Mouse (Mus musculus) liver, embryonic 16.5 days (tissue): ENCODE results near the gene Sdad1. TPM values are rescaled to one million over a fixed set of nuclear protein-coding genes. Genes with fewer than 3 reads are reported as not detected.

Experiments used
- ATAC-seq: fragments of 200-750 bp; cut with Nextera tagmentation; 2 replicates; pipeline ENCODE4 v1.8.0; 2017; ENCODE audit warnings: low read depth, mild to moderate bottlenecking, moderate number of reproducible peaks, moderate library complexity
- H3K27ac ChIP-seq: fragments of 300-500 bp; sonication (generic); 2 replicates; pipeline ENCODE4 v1.5.1; 2014; ENCODE audit warnings: mild to moderate bottlenecking, low read length
- H3K27me3 ChIP-seq: fragments of 300-500 bp; sonication (generic); 2 replicates; pipeline ENCODE4 v1.6.1; 2014; ENCODE audit warnings: low read depth, low read length, mixed read lengths; ENCODE audit not compliant: control insufficient read depth, insufficient read depth
- H3K36me3 ChIP-seq: fragments of 300-500 bp; sonication (generic); 2 replicates; pipeline ENCODE4 v1.6.1; 2014; ENCODE audit warnings: mild to moderate bottlenecking; ENCODE audit not compliant: control insufficient read depth, insufficient read depth
- H3K4me1 ChIP-seq: fragments of 300-500 bp; sonication (generic); 2 replicates; pipeline ENCODE4 v1.6.1; 2014; ENCODE audit warnings: low read depth, low read length, mixed read lengths; ENCODE audit not compliant: control insufficient read depth
- H3K4me2 ChIP-seq: fragments of 300-500 bp; sonication (generic); 2 replicates; pipeline ENCODE4 v1.6.1; 2014; ENCODE audit warnings: low read depth, low read length, mixed read lengths
- H3K4me3 ChIP-seq: fragments of 300-500 bp; sonication (generic); 2 replicates; pipeline ENCODE4 v1.5.1; 2014; ENCODE audit warnings: low read depth, mild to moderate bottlenecking, low read length
- H3K9ac ChIP-seq: fragments of 300-500 bp; sonication (generic); 2 replicates; pipeline ENCODE4 v1.6.1; 2014; ENCODE audit warnings: low read depth, low read length
- H3K9me3 ChIP-seq: fragments of 300-500 bp; sonication (generic); replicated peaks from 2 replicates; pipeline ENCODE4 v1.6.1; 2016; ENCODE audit warnings: low read length; ENCODE audit not compliant: control insufficient read depth
- WGBS: fragments of 180-500 bp; shearing (Covaris S2); extraction: QIAGEN DNeasy Blood & Tissue Kit; methylation state at CpG from one replicate; pipeline ENCODE4 v1.1.7; 2014; ENCODE audit not compliant: insufficient replicate concordance; 5-methylcytosine and 5-hydroxymethylcytosine counted together
- polyA plus RNA-seq: library from polyadenylated mRNA; unstranded; fragments of >200 nt; fragmentation: Nextera tagmentation; extraction: Ambion mirVana; gene quantifications from 2 replicates; pipeline ENCODE4 v1.2.1, GENCODE M21; 2015

The Sdad1 gene
- polyA plus RNA-seq, 1 experiment from 2014 or later, result 15.0 TPM

GRCm38 (mm10) chr5:92262646-92263045 is 47.6 kb downstream of the Sdad1 start:
- no peaks in the 10 kb centered on the region for H3K36me3 ChIP-seq

GRCm38 (mm10) chr5:92256218-92256617 is 54.1 kb downstream of the Sdad1 start, which contains the start of gene Ppef2:
Ppef2 (minus strand) TSS chr5:92256278.
- Histone ChIP-seq H3K9ac (no peak within 1 kb of the TSS), H3K4me3 (no peak within 1 kb of the TSS), H3K9me3 (no peaks in the 10 kb centered on the region), H3K27ac (no peak within 1 kb of the TSS), H3K4me1 (no peaks in the 10 kb centered on the region), H3K36me3 (no peaks in the 10 kb centered on the region), H3K27me3 (peaks cover 15% of the 10 kb centered on the region; the same call in 1 of the 2 replicates), H3K4me2 (no peak within 1 kb of the TSS)
- no peak for ATAC-seq
- WGBS, result 18% methylated on average over 6 of the region's 6 CpGs

More at GRCm38 (mm10) chr5:92262646-92263045, 47.6 kb downstream of the Sdad1 start:
- H3K4me2 ChIP-seq, result no peak overlapping the region
- no peak overlapping the region for H3K9ac ChIP-seq
- peaks cover 11% of the 10 kb centered on the region; the same call in 1 of the 2 replicates for H3K27me3 ChIP-seq
- H3K4me1 ChIP-seq, result no peaks in the 10 kb centered on the region
- H3K4me3 ChIP-seq, result no peak overlapping the region
- WGBS, result 61% methylated on average over 8 of the region's 8 CpGs
- H3K27ac ChIP-seq, result no peak overlapping the region
- no peaks in the 10 kb centered on the region for H3K9me3 ChIP-seq
- ATAC-seq, result no peak

- H3K36me3 ChIP-seq, result no peaks in the 10 kb centered on the region
- WGBS, result 26% methylated on average over 6 of the region's 6 CpGs
- no peaks in the 10 kb centered on the region for H3K4me1 ChIP-seq
- no peak overlapping the region for H3K4me3 ChIP-seq
- no peak overlapping the region for H3K4me2 ChIP-seq
- H3K27me3 ChIP-seq, result peaks cover 14% of the 10 kb centered on the region; the same call in 1 of the 2 replicates
- H3K9me3 ChIP-seq, result no peaks in the 10 kb centered on the region
- ATAC-seq, result no peak
- H3K9ac ChIP-seq, result no peak overlapping the region
- no peak overlapping the region for H3K27ac ChIP-seq
Measured at GRCm38 (mm10) chr5:92254476-92254875, 55.8 kb downstream of the Sdad1 start.

- 26% methylated on average over 18 of the region's 18 CpGs for WGBS
- Histone ChIP-seq H3K4me1 (no peaks in the 10 kb centered on the region), H3K4me2 (no peak overlapping the region), H3K4me3 (no peak overlapping the region), H3K27me3 (peaks cover 7% of the 10 kb centered on the region; the same call in 1 of the 2 replicates), H3K9me3 (no peaks in the 10 kb centered on the region), H3K36me3 (no peaks in the 10 kb centered on the region), H3K9ac (no peak overlapping the region), H3K27ac (no peak overlapping the region)
- ATAC-seq, result no peak
Measured at GRCm38 (mm10) chr5:92252797-92253343, 57.4 kb downstream of the Sdad1 start.

- Histone ChIP-seq H3K36me3 (no peaks in the 10 kb centered on the region), H3K4me2 (no peak overlapping the region), H3K9me3 (no peaks in the 10 kb centered on the region), H3K4me3 (no peak overlapping the region), H3K4me1 (no peaks in the 10 kb centered on the region), H3K27ac (no peak overlapping the region), H3K27me3 (peaks cover 11% of the 10 kb centered on the region; the same call in 1 of the 2 replicates), H3K9ac (no peak overlapping the region)
- 66% methylated on average over 6 of the region's 6 CpGs for WGBS
- ATAC-seq, result no peak
Measured at GRCm38 (mm10) chr5:92252031-92252430, 58.2 kb downstream of the Sdad1 start.

- peaks cover 9% of the 10 kb centered on the region; the same call in 1 of the 2 replicates for H3K27me3 ChIP-seq
- no peak overlapping the region for H3K9ac ChIP-seq
- H3K36me3 ChIP-seq, result no peaks in the 10 kb centered on the region
- no peak overlapping the region for H3K4me3 ChIP-seq
- ATAC-seq, result no peak
- no peak overlapping the region for H3K4me2 ChIP-seq
- no peaks in the 10 kb centered on the region for H3K9me3 ChIP-seq
- H3K27ac ChIP-seq, result no peak overlapping the region
- WGBS, result 53% methylated on average over 11 of the region's 11 CpGs
- no peaks in the 10 kb centered on the region for H3K4me1 ChIP-seq
Measured at GRCm38 (mm10) chr5:92248614-92249013, 61.7 kb downstream of the Sdad1 start.

GRCm38 (mm10) chr5:92245483-92245882 is 64.8 kb downstream of the Sdad1 start:
- Histone ChIP-seq H3K9ac (no peak overlapping the region), H3K9me3 (no peaks in the 10 kb centered on the region), H3K4me2 (no peak overlapping the region), H3K4me3 (no peak overlapping the region), H3K27ac (no peak overlapping the region), H3K4me1 (no peaks in the 10 kb centered on the region), H3K27me3 (peaks cover 9% of the 10 kb centered on the region; the same call in 1 of the 2 replicates), H3K36me3 (no peaks in the 10 kb centered on the region)
- WGBS, result 14% methylated on average over 9 of the region's 9 CpGs
- ATAC-seq, result no peak

GRCm38 (mm10) chr5:92244900-92245299 is 65.4 kb downstream of the Sdad1 start:
- no peak overlapping the region for H3K9ac ChIP-seq
- no peak overlapping the region for H3K4me3 ChIP-seq
- H3K9me3 ChIP-seq, result no peaks in the 10 kb centered on the region
- H3K4me1 ChIP-seq, result no peaks in the 10 kb centered on the region
- 64% methylated on average over 2 of the region's 2 CpGs for WGBS
- ATAC-seq, result no peak
- no peak overlapping the region for H3K27ac ChIP-seq
- H3K27me3 ChIP-seq, result peaks cover 9% of the 10 kb centered on the region; the same call in 1 of the 2 replicates
- no peaks in the 10 kb centered on the region for H3K36me3 ChIP-seq
- no peak overlapping the region for H3K4me2 ChIP-seq

- ATAC-seq, result no peak
- WGBS, result 75% methylated on average over 12 of the region's 12 CpGs
Measured at GRCm38 (mm10) chr5:92240769-92241168, 69.5 kb downstream of the Sdad1 start.

More at GRCm38 (mm10) chr5:92240769-92241168, 69.5 kb downstream of the Sdad1 start:
- Histone ChIP-seq H3K4me3 (no peak overlapping the region), H3K4me1 (no peaks in the 10 kb centered on the region), H3K36me3 (no peaks in the 10 kb centered on the region), H3K9me3 (no peaks in the 10 kb centered on the region), H3K27me3 (no peaks in the 10 kb centered on the region), H3K9ac (no peak overlapping the region), H3K4me2 (no peak overlapping the region), H3K27ac (no peak overlapping the region)
